Mouse (Mus musculus) ES-E14 (cell line): ENCODE data around the gene Hspbp1. TPM values are rescaled to one million over a fixed set of nuclear protein-coding genes. Genes with fewer than 3 reads are reported as not detected.

Experiments
- DNase-seq: peaks from one replicate; pipeline ENCODE4 v3.0.0-alpha.2; 2013; ENCODE audit warnings: low read depth, low spot score
- H3K27ac ChIP-seq: 2 replicates; pipeline ENCODE4 v1.5.1; 2012; ENCODE audit warnings: low read depth, mild to moderate bottlenecking, low read length, moderate library complexity, mixed read lengths; ENCODE audit not compliant: poor library complexity, insufficient read depth, severe bottlenecking
- H3K36me3 ChIP-seq: 2 replicates; pipeline ENCODE4 v1.6.1; 2012; ENCODE audit warnings: mild to moderate bottlenecking, low read length, moderate library complexity, mixed read lengths; ENCODE audit not compliant: control insufficient read depth, poor library complexity, insufficient read depth, severe bottlenecking
- H3K4me1 ChIP-seq, 2 experiments: fragments of 150-350 bp in 1 of 2; sonication (generic) in 1 of 2; 2 replicates each; pipeline ENCODE4 v1.6.1; 2012; ENCODE audit warnings: low read length in 2 of 2, mild to moderate bottlenecking in 1 of 2, mixed read lengths in 1 of 2; ENCODE audit not compliant: control insufficient read depth in 2 of 2, insufficient read depth in 2 of 2, poor library complexity in 1 of 2
- H3K4me3 ChIP-seq, 2 experiments: fragments of 150-350 bp in 1 of 2; sonication (generic) in 1 of 2; 2 replicates each; pipeline ENCODE4 v1.5.1; 2012; ENCODE audit warnings: low read length in 2 of 2, low read depth in 1 of 2, mild to moderate bottlenecking in 1 of 2, mixed read lengths in 1 of 2; ENCODE audit not compliant: insufficient read depth in 1 of 2, poor library complexity in 1 of 2, severe bottlenecking in 1 of 2
- H3K9ac ChIP-seq: 2 replicates; pipeline ENCODE4 v1.6.1; 2012; ENCODE audit warnings: low read depth, mild to moderate bottlenecking, low read length, mixed read lengths; ENCODE audit not compliant: poor library complexity, insufficient read depth, severe bottlenecking
- H3K9me3 ChIP-seq: fragments of 150-350 bp; sonication (generic); 2 replicates; pipeline ENCODE4 v1.6.1; 2012; ENCODE audit warnings: low read depth, mild to moderate bottlenecking, low read length; ENCODE audit not compliant: control insufficient read depth, insufficient read depth
- CHD2 ChIP-seq: IDR thresholded peaks from 2 replicates; pipeline ENCODE4 v1.6.1; 2014; ENCODE audit warnings: mild to moderate bottlenecking, low read depth, low read length, inconsistent platforms
- HCFC1 ChIP-seq: IDR thresholded peaks from 2 replicates; pipeline ENCODE4 v1.6.1; 2012; ENCODE audit warnings: low read length, inconsistent platforms, borderline replicate concordance; ENCODE audit not compliant: insufficient read depth
- MAFK ChIP-seq: IDR thresholded peaks from 2 replicates; pipeline ENCODE4 v1.6.1; 2014; ENCODE audit warnings: mild to moderate bottlenecking, low read depth, low read length, inconsistent platforms; ENCODE audit not compliant: insufficient read depth
- ZC3H11A ChIP-seq: IDR thresholded peaks from 2 replicates; pipeline ENCODE4 v1.6.1; 2012; ENCODE audit warnings: low read depth, mild to moderate bottlenecking, inconsistent platforms, low read length, borderline replicate concordance
- ZNF384 ChIP-seq: IDR thresholded peaks from 2 replicates; pipeline ENCODE4 v1.6.1; 2012; ENCODE audit warnings: low read depth, low read length, inconsistent platforms
- in situ Hi-C, 2 experiments: fragments of 600-800 bp; cut with MboI; formaldehyde crosslinking; loops; one replicate each; pipeline ENCODE4 v1.15.1; 2025; ENCODE audit warnings: low sequenced_read_pairs in 2 of 2, inconsistent platforms in 1 of 2; ENCODE audit not compliant: unreplicated experiment in 2 of 2
- total RNA-seq: library from RNA; depleted of rRNA; stranded (reverse); fragments of 300-350 nt; gene quantifications from 2 replicates; pipeline ENCODE4 v1.2.3, GENCODE M21; 2012

Hspbp1 gene
- total RNA-seq, 1 experiment, result 61.2 TPM

DNA sequence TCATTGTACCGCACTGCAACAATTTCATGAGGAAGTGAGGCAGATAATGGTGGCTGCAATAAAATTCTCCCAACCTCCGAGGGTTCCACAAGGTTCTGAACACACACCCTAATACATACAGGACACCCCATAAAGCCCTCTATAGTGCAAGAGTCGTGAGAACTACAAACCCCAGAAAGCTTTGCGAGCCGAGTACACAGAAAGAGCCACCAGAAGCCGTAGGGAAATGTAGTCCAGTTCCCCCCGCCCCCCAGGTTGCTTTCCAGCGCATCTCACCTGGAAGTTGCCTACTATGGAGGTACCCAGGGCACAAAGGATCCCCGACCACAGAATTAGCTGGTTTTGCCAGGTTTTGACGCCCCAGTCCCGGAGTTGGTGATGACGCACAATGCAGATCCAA lies 38.6 kb upstream of the Hspbp1 start:
- Histone ChIP-seq H3K27ac (no peak overlapping the region), H3K9ac (no peak overlapping the region)
- in situ Hi-C loops, result no loop called here

GRCm38 (mm10) chr7:4719276-4719675 lies 34.4 kb upstream of the Hspbp1 start:
- H3K36me3 ChIP-seq, result peaks cover 8% of the 10 kb centered on the region; the same call in 1 of the 2 replicates
- H3K27ac ChIP-seq, result no peak overlapping the region
- no peak for TF ChIP-seq ZNF384
- TF ChIP-seq HCFC1, result no peak
- TF ChIP-seq ZC3H11A, result no peak
- TF ChIP-seq MAFK, result no peak
- TF ChIP-seq CHD2, result no peak
- H3K4me1 ChIP-seq, result peaks cover 0 to 7% of the 10 kb centered on the region in 2 experiments; a peak in 2 of 4 replicates
- no peaks in the 10 kb centered on the region for H3K9me3 ChIP-seq
- H3K9ac ChIP-seq, result no peak overlapping the region
- no peak for DNase-seq
- in situ Hi-C loops, result no loop called here
- H3K4me3 ChIP-seq, result no peak overlapping the region

More for the DNA sequence above, 38.6 kb upstream of the Hspbp1 start:
- TF ChIP-seq ZC3H11A (no peak), MAFK (no peak), HCFC1 (peak; percentile 97)
- H3K4me1 ChIP-seq, result no peaks in the 10 kb centered on the region
- H3K36me3 ChIP-seq, result no peaks in the 10 kb centered on the region
- H3K4me3 ChIP-seq, result no peak overlapping the region; a peak in 1 of 4 replicates
- DNase-seq, result no peak
- H3K9me3 ChIP-seq, result no peaks in the 10 kb centered on the region

DNA sequence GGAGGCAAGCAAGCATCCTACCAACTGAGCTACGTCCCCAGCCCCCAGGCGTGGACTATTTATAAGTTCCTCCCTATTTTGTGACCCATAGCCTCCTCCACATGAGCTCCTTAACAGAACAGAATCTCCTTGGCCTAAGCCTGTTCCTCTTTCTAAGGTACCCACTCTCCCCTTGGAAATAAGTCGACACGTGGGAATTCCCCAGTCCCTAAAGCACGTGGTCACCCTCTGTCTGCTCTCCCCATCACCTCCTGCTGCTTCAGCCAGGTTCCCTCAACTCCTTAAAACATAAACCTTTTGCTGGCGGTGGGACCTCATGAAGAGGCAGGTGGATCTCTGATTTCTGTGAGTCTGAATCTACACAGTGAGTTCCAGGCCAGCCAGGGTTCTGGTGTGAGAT lies 32.1 kb upstream of the Hspbp1 start:
- peaks cover 15% of the 10 kb centered on the region; the same call in 1 of the 2 replicates for H3K36me3 ChIP-seq
- H3K4me1 ChIP-seq, result peaks cover 0 to 7% of the 10 kb centered on the region in 2 experiments; a peak in 2 of 4 replicates
- no peak overlapping the region for H3K4me3 ChIP-seq
- H3K27ac ChIP-seq, result no peak overlapping the region
- in situ Hi-C loops, result no loop called here
- DNase-seq, result no peak
- TF ChIP-seq ZNF384 (no peak), ZC3H11A (no peak), CHD2 (no peak), MAFK (no peak), HCFC1 (no peak)
- no peak overlapping the region for H3K9ac ChIP-seq
- no peaks in the 10 kb centered on the region for H3K9me3 ChIP-seq

DNA sequence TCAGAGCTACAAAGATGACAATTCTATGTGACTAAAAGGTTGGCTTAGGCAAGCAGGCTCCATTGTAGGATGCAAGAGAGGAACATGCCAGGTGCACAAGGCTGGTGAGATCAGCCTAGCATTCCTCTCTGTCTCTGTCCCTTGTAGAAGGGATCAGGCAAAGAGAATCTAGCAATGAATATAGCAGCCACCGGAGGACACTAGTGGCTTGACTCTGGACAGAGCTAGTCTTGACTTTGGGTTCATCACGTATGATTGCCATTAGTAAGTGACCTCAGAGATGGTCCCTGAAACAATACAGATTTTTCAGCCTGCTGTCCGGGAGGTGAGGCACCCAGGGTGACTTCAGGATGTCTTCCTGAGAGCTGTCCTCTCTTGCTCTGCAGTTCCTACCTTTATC lies 27.7 kb upstream of the Hspbp1 start:
- no peaks in the 10 kb centered on the region for H3K9me3 ChIP-seq
- in situ Hi-C loops, result no loop called here
- TF ChIP-seq MAFK (no peak), HCFC1 (no peak), CHD2 (no peak), ZC3H11A (no peak), ZNF384 (no peak)
- no peak overlapping the region for H3K27ac ChIP-seq
- H3K36me3 ChIP-seq, result peaks cover 33% of the 10 kb centered on the region
- peaks cover 0 to 7% of the 10 kb centered on the region in 2 experiments; a peak in 2 of 4 replicates for H3K4me1 ChIP-seq
- no peak overlapping the region for H3K9ac ChIP-seq
- no peak for DNase-seq
- H3K4me3 ChIP-seq, result no peak overlapping the region

DNA sequence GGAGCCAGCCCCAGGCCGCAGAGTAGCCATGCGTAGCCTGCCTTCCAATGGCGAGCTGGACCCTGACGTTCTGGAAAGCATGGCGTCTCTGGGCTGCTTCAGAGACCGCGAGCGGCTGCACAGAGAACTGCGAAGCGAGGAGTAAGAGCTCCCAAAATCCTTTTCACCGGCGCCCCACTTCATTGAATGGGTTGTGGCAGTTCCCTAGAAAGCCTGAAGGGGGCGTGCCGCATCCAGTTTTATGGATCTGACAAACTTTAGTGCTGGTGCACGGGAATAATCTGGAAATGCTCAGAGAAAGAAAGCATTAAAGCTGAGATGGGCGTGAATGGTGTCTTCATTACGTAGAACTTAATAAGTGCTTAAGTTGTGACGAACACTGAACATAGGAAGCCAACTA lies 20.2 kb upstream of the Hspbp1 start:
- Histone ChIP-seq H3K36me3 (peaks cover 11% of the 10 kb centered on the region), H3K27ac (peak overlapping the region; percentile 72; the same call in 1 of the 2 replicates), H3K9ac (peak overlapping the region; percentile 77; the same call in 1 of the 2 replicates)

More for the DNA sequence above, 20.2 kb upstream of the Hspbp1 start:
- no peaks in the 10 kb centered on the region for H3K9me3 ChIP-seq
- DNase-seq, result peak; percentile 66
- H3K4me1 ChIP-seq, result peaks cover 15 to 17% of the 10 kb centered on the region in 2 experiments
- H3K4me3 ChIP-seq, result peak overlapping the region; percentile 53 to 55
- TF ChIP-seq CHD2 (no peak), MAFK (no peak), HCFC1 (no peak)
- in situ Hi-C loops, result no loop called here
